Mouse (Mus musculus): ENCODE measurements around the gene Tnxb.

DNA sequence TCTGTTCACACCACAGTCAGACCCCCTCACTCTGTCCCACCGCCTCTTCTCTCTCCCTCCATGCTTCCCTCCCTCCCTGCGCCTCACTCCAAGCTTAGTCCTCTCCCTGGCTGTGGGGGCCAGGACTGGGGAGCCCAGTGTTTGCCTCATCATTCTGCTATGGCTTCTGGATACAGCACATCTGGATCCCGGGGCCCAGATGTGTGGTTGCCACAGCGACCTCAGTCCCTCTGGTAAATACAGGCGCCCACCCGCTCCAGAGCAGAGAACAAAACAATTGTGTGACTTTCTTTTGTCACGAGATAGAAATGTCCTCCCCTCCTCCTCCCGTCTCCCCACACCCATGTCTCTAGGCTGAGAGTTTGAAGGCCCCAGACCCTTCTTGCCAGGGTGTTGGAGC lies 13.7 kb upstream of the Tnxb start:
- TF ChIP-seq POLR2AphosphoS5 (IDR thresholded peaks at IDR 0.05; ENCODE audit: insufficient replicate concordance, low read depth, low read length) (no peak), CTCF (IDR thresholded peaks at IDR 0.05; ENCODE audit: low read depth, low read length) (no peak)

All from G1E (cell line).